Mouse (Mus musculus): ENCODE measurements around the gene Cabp7.
A peak's percentile ranks its signal among the peaks of the same experiment; 100 is the strongest.

The Cabp7 gene

DNA sequence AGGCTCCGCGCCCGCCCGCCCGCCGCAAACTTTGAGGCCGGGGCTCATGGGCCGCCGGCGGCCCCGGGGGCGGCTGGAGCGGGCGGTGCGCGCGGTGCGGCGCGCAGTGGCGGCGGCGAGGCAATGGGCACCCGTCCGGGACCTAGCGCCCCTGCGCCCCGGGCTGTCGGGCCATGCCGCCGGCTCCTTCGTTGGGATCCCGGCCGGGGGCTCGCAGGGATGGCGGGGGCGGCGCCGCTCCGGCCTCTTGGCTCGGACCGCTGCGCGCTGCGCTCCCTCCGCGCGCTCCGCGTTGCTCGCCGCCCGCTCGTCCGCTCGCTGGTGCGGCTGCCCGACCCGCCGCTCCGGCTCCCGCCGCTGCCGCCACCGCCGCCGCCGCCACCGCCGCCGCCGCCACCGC, at the start of gene Cabp7:
Gene Cabp7 (minus strand): TSS at position 46 of the 400 bp plus-strand sequence.
- DNase-seq (ENCODE audit: low spot score) = no peak

DNA sequence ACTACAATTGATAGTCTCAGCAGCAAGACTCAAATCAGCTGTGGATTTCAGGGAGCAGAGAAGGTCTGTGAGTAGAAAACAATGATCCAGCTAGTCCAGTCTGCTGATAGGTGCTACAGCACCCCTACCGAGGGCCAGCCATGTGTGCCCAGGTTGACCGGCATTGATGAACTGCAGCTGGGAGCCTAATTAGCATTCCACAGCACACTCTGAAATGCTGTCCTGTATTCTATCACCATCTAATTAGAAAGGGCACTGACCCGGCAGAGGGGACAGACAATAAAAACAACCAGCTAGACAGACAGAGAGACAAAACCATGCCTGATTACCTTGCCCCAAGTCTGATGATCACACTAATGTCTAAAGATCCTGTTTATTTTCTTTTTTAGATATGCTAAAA, 46.4 kb upstream of the Cabp7 start:
- peak; percentile 26 for DNase-seq (ENCODE audit: low spot score)

DNA sequence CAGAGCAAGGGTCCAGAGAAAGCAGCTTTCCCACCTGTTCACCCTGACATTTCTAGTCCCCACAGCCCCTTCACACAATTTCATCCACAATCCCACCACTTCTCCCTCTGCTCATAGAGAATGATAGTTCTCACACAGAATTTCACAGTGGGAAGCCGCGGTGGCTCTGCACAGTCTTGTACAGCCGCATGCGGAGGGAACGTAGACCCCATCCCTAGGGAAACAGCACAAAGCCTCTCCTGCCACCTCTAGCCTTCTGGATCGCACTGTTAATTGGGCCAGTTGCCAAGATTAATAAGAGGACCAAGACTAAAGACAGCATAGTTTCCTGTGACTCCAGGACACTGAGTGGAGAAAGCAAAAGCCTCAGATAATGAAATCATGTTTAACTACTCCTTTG, 45.0 kb upstream of the Cabp7 start:
- peak; percentile 23 for DNase-seq (ENCODE audit: low spot score)

DNA sequence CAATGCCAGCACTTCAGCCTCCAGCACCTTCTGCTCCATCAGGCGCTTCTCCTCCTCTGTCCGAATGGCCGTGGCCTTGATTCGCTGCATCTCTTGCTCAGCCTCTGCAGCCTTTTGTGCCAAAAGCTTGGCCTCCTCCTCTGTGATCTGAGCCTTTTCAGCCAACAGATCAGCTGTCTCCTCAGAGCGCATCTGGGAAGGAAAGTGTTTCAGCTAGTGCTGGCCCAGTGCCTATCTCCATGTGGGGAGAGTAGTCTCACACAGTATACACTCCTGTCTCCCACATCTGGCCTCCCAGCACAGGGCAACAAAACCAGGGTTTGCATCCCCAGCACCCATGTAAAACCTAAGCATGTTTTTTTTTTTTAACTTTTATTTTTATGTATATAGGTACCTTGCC, 43.1 kb upstream of the Cabp7 start:
- DNase-seq (ENCODE audit: low spot score) = no peak

DNA sequence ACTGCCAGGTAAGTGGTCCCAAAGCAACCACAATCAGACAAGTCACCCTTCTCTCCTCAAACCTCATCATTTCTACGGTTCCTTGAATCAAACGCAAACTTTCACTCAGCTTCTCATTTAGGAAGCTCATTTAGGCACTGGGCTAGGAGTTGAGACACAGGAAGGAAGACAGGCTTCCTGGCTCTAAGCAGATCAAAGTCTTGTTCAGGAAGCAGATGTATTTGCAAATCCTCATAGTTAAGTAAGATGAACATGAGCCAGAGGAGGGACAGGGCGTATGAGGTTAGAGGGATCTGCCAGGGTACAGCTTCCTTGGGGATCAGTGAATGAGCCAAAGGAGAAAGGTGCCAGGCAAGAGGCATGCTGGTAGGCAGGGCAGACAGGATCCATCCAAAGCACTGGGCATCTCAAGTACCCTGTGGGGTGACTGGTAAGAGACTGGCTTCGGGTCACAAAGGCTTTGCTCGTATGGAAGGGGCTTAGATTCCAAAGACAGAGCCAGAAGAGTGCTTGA, 38.1 kb upstream of the Cabp7 start:
- DNase-seq (ENCODE audit: low spot score) = no peak

DNA sequence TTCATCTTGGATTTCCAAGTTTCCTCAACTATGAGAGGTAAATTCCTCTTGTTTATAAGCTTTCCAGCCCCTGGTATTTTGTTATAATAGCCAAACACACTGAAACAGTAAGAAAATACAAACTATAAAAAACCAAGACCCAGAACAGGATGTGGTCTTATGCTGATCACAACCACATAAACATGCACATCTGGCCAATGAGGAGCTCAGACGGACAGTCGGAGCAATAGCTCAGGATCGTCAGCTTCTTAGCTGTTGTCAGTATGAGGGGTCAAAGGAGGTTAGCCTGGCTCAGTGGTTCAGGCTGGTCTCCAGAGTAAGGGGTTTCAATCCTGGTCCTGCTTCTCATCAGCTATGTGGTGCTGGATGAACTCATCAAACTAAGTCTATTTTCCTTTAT, 36.5 kb upstream of the Cabp7 start:
- no peak for DNase-seq (ENCODE audit: low spot score)

DNA sequence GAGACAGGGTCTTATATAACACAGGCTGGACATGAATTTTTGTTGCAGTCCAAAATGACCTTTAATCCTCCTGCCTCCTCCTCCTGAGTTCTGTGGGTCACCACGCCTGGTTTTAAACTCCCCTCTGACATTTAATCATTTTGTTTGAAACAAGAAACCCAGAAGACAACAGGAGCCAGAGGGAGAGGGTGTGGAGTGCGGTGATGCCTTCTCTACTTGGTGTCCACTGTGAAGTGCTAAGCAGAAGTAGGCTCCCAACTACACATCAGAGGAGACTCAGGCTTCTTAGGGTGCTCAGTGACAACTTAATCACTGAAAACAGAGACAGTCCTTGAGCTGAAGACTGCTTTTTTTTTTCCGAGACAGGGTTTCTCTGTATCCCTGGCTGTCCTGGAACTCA, 34.3 kb upstream of the Cabp7 start:
- DNase-seq (ENCODE audit: low spot score) = no peak

DNA sequence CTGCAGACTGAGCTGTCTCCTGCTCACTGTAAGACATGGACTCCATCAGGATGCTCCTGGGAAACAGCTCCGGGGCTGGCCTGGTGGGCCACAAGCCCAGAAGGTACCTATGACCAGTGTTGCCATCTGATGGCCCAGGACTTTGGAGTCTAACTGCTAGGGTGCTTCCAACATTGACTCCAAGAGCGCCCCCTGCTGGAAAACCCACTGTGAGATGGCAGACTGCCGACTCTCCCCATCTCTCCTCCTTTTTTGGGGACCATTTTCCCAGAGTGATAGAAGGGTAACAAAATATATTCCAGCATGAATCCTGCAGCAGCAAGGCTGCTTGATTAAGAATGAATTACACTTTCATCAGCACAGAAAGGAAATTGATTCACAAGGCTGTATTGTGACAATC, 26.3 kb upstream of the Cabp7 start:
- peak; percentile 66 for DNase-seq (ENCODE audit: low spot score)

DNA sequence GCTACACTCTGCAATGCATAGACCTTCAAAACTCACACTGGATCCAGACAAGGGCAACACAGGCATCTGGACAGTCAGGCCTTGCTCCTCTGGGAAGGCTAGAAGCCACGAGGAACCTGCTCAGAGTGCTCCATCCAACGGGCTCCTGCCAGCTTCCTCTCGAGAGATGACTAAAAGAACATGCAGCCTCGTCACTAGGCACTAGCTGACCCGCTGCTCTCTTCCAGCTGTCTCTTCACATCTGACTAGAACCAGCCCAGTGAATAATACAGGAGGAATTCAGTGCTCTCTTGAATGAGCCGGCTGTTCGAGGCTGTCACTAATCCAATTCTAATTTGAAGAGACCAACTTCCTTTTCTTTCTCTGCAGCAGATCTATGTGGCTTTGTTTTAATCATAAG, 25.2 kb upstream of the Cabp7 start:
- DNase-seq (ENCODE audit: low spot score) = no peak

DNA sequence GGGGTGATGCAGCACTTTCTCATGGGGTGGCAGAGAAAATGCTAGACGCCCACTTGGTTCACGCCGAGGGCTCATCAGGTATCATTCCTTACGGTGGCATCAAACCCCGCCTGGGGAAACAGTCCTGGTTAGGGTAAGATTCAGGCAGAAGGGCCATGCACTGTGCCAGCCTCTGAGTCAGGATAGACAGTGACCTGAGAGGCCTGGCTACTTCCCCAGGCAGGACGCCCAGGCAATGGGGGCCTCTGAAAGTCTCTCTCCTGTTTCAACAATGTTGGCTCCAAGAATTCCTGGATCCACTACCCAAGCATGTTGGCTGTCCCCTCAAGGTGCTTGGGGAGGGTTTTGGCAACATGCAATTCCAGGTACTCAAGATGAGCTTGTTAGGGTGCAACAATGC, 23.3 kb upstream of the Cabp7 start:
- DNase-seq (ENCODE audit: low spot score) = no peak

DNA sequence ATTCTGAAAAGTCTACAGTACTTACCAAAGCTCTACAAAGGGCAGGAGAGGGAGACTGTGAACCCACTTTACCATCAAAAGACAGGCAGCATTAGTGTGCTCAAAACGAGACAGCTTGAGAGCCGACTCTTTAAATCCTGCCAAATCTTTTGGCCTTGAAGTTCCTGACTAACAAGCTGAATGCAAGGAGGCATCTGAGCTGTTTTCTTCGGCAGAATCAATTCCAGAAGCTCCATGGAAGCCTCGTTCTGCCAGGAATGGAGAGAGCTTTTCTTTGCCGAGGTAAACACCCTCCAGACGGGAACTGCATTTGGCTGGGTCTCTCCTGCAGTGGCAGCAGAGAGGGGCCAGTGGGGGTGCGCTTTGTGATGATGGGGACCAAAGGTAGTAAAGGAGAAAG, 22.7 kb upstream of the Cabp7 start:
- no peak for DNase-seq (ENCODE audit: low spot score)

DNA sequence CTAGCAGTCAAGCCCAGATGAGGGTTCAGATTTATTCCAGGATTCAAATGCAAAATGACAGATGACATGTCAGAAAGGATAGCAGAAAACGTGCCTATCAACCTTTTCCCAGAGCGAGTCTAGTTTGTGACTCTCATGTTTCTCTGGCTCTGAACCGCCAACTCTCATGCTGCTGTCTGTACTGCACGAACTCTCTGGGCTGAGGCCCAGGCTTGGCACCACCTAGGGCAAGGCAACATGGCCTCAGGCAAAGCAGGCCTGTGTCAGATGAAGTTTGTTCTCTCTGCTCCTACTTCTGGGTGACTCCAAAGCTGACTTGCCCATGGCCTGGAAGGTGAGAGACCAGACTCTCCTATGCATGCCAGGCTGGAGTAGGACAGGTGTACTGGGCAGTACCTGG, 21.8 kb upstream of the Cabp7 start:
- DNase-seq (ENCODE audit: low spot score) = no peak

DNA sequence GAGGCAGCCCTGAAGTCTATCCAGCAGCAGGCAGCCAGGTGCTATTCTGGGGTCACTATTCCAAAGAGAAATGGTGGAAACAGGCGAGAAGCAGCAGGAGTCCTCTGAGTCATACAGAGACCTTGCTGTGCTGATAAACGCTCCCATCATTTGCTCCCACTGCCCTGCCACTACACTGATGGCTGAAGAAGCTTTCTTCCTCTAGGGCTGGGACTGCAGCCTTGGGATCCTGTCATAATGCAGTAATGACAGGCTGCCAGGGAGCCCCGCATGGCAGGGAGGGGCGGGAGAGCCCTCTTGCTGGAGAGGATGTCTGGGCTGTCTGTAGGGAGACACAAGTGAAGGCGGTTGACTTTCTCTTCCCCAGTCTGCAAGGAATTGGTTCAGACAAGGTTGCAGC, 17.9 kb upstream of the Cabp7 start:
- peak; percentile 28 for DNase-seq (ENCODE audit: low spot score)

DNA sequence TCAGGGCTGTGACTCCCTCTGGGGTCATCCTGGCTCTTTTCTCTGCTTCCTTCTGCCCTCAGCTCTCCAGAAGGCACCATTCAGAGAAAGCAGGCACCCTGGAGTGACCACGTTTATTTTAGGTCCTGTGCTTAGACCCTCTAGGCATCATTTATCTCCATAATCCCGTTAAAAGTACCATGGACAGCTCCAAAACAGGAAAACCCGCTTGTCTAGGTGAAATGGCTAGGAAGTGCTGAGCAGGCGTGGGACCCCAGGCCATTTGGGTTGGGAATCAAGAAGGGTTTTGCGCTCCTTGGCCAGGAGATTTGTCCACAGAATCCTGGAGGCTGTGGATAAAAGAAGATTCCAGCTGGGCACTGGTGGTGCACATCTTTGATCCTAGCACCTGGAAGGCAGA, 17.1 kb upstream of the Cabp7 start:
- DNase-seq (ENCODE audit: low spot score) = no peak

DNA sequence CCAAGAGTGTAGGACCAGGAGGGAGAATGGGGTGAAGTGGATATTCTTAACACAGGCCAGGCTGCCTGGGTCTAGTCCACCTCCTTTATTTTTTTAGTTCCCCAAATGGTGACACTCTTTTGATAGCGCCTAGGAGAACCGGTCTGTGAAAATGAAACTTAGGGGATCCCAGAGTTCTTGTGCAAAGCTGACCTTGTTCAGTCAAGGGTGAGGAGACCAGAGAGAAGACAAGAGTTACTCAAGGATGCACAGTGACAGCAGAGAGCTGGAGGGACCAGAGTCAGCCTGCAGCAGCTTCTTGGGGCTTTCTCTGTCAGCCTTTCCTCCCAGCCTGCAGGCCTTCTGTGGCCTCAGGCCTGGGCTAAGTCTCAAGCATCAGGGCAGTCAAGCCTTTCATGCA, 15.9 kb upstream of the Cabp7 start:
- DNase-seq (ENCODE audit: low spot score) = no peak

DNA sequence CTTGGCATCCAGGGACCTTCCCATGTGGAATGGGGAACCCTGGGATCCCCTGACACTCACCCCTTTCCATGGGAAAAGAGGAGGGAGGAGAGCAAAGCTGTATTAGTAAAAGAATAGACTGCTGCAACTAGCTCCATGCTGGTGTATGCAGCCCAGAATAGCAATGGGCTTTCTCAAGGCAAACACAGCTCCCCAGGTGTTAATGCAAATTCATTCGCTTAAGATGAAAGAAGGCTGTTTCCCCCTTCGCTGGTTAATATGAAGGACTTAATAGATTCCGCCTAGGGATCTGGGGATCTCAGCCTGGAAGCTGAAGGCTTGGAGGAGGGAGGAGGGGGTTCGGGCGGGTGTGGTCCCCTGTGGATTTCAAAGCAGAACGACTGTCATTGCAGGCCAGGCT, 15.4 kb upstream of the Cabp7 start:
- no peak for DNase-seq (ENCODE audit: low spot score)

DNA sequence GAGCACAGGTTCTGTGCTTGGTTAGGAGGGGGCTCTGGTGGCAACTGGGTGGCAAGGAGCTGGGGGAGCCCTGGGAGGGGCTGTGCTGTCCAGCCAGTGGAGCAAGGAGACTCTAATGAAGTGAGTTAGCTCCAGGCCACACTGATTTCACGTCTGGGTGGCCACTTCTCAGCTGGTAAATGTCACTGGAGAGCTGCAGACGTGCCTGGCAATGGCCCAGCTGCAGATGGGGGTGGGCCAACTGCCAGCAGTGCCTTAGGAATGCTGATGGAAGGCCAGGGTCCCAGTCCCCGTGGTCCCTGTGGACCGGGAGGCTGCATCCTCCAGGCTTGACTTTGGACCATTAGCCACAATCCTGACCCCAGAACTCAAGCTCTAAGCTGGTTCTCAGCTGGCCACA, 13.9 kb upstream of the Cabp7 start:
- peak; percentile 68 for DNase-seq (ENCODE audit: low spot score)

DNA sequence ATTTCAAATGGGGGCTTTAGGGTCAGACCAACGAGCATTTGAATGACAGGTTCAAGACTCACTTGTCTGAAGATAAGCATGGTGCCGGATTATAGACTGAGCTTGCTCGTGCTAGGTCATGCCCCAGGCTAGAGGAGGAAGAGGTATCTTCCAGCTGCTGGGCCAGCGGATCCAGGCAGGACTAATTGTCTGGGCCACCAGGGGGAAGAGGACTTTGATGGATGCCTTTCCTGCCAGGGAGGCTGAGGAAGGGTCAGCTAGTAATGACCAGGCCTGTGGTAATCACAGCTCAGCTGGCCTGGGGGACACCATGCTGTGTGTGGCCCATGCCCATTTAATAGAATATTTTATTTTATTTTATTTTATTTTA, 11.2 kb upstream of the Cabp7 start:
- no peak for DNase-seq (ENCODE audit: low spot score)

DNA sequence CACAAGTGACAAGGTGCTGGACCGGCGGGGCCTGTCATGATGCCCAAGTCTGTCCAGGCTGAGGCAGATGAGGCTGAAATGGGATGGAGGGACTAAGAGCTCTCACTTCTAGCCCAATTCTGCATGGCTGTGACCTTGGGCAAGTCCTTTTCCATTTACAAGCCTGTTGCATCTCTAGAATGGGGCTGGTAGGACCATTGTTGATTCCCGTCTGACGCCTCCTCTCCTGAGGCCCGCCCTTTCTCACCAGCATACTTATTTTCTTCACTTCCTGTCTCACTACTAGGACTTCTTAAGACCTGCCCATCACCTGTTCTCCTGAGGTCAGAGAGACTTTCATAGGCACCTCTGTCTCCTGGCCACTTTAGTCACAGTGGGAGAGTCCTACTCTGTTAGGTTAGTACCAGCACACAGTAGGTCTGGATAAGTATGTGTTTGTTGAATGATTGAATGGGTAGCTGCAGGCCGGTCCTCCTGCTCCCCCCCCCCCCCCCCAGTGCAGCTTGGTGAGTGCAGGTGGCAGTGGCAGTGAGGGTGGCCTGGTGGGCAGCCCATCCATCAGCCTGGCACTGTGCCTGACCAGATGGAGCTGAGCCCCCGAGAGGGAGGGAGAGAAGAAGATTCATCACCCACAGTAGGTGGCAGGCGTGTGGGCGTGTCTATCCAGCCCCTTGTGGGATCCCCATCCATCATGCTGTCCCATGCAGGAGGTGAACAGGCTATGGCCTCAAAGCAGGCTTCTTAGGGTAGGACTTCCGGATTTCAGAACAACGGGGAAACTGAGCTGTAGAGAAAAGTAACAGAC, 10.6 kb upstream of the Cabp7 start:
- DNase-seq (ENCODE audit: low spot score) = no peak

DNA sequence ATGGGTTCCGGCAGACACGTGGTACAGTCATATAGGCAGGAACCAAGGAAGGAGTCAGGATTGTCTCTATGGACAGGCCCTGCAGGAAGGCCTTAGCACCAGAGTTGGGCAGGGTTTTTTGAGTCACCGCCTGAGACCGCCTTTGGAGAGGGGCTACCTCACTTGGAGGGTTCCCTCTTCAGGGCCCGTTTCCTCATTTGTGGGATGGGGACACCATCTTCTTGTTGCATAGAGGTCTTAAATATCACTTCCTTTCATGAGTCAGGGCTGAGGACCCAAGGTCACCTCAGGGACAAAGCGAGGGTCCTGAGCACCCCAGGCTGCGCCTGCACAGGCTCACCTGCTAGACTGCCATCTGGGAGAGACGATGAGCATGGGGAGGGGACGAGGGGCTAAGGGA, 9.9 kb upstream of the Cabp7 start:
- no peak for DNase-seq (ENCODE audit: low spot score)

DNA sequence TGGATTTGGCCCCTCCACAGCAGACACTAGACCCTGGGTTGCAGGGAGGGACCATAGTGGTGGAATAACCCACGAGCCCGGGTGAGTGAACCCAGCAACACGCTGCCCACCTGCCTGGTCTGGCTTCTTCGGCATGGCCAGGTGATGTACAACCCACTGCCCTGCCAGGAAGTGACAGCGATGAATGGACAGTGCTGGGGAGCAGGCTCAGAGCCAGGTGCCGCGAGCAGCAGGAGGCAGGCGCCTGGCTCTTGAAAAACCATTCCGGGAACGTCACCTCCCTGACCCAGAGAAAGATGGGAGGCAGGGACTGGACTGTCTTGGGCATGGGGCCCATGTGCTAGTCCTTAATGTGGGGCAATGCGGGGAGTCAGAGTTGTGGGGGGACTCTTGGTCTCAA, 8.3 kb upstream of the Cabp7 start:
- no peak for DNase-seq (ENCODE audit: low spot score)

DNA sequence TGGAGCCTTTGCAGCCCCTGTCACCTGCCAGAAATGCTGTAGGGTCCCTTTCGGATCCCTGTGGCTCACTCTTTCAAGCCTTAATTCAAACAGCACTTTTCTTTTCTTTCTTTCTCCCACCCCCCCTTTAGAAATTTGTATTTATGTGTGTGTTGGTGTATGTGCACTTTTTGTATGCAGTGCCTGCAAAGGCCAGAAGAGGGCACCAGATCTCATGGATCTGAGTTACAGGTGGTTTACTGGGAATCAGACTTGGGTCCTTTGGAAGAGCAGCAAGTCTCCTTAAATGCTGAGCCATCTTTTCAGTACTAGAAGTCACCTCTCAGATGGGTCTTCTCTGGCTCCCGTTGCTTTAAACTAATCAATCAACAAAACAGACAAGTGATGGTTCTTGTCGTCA, 7.5 kb upstream of the Cabp7 start:
- DNase-seq (ENCODE audit: low spot score) = no peak

DNA sequence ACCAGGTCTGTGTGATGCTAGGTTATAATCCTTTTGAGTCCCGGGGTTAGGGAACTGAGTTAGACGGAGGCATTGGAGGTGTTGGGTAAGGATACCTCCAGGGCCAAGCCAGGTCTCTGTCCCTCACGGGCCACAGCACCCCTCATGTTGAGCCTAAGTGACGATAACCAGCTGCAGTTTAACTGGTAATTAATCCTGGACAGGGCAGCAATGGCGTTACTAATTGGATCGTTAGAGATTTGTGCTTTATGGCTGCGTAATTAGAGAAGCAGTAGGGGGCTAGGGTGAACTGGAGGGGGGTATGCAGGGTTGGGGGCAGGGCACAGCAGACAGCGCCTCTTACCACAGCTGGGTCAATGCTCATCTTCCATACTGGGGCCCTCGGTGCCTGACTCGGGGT, 6.3 kb upstream of the Cabp7 start:
- peak; percentile 56 for DNase-seq (ENCODE audit: low spot score)

DNA sequence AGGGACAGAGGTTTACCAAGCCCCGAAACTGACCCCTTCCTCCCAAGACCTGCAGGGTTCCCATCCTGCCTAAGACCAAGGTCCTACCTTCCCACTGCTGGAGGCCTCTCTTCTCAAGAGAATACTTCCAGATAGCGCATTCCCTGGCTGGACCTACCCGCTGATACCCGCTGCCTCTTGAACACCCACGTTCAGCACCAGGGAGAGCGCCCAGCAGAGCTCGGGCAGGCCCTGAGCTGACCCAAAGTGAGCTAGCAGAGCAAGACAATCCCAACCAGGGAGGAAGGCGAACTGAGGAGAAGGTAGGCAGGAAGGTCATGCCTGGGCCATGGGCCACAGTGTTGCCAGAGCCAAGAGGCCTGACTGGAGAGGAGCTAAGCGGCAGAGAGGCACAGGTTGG, 3.7 kb upstream of the Cabp7 start:
- no peak for DNase-seq (ENCODE audit: low spot score)
